Mouse (Mus musculus) WW6 (cell line): ENCODE measurements around the gene Lmna.

ENCODE experiments used
- DNase-seq: peaks from one replicate; pipeline ENCODE4 v3.0.0-alpha.2; 2013; ENCODE audit warnings: low read depth, low spot score

Lmna gene

DNA sequence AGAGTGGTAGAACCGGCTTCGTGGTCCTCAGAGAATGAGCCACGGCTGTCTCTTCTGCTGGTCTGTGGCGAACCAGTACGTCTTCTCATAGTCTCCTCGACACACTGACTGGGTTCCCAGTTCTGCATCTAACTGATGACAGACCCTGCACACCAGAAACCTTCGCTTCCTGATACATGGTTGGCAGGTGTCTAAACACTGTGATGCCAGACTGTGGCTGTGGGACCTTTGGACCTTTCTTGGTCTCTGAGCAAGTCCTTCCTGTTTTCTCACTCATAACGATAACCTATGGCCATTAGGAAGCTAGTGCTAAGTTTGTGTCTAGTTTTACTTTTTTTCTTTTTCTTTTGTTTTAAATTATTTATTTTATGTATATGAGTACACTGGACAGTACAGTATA, 61.3 kb downstream of the Lmna start:
- DNase-seq = no peak

DNA sequence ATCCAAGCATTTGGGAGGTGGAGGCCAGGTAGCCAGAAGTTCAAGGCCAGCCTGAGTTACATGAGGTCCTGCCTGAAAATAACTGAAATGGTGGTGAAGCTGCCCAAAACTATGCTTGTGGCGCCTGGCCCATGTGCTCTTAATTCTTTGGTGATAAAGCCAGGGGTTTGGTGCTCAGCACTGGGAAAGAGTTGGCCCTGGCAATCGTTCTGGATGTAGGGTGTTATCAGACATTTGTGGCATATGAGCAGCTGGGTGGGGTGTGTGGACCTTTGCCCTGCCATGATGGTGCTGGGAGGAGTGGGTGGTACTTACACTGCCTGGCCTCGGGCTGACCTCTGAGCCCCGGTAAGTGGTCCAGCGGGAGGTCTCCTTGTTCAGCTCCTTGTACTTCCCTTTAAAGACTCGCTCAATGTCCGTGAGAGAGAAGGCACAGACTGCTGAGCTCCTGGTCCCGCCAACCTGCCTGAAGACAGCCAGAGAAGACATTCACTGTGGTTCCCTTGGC, 62.0 kb downstream of the Lmna start:
- DNase-seq = no peak

DNA sequence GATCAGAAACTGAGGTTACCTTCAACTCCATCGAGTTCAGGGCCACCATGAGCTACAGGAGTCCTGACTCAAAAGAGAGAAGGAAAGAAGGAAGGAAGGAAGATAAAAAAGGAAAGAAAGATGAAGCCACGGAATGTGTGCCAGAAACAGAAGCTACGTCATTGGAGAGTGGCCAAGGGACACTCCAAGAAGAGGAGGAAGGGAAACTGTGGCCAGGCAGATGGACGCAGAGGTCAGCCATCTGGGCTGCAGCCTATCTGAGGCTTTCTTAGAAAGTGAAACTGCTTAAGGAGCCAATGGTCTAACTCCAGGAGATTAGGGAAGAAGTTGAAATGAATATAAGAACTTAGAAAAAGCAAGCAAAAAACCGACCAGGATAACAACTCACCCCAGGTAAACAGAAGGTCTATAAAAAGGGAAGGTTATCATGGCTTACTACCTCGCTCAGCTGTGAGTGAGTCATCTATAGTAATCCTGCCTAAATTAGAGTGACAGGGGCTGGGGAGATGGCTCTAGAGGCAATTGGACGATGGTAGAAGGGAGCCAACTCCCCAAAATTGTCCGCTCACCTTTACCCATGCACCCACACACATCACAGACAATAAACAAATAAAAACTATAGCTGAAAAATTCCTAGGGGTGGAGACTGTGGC, 63.2 kb downstream of the Lmna start:
- no peak for DNase-seq

DNA sequence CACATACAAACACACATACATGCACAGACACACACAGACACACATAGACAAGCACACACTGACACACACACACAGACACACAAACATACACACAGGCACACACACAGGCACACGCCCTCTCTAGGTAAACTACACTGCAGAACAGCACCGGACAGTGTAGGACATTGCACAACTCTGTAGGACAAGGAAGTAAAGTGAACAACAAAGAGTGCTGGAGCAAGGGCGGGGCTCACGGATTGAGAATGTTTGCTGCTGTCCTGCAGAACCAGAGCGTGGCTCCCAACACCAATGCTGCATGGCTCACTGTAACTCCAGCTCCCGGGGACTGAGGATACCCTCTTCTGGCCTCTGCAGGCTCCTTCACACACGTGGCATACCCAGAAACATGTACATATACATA, 66.9 kb downstream of the Lmna start:
- DNase-seq = no peak

DNA sequence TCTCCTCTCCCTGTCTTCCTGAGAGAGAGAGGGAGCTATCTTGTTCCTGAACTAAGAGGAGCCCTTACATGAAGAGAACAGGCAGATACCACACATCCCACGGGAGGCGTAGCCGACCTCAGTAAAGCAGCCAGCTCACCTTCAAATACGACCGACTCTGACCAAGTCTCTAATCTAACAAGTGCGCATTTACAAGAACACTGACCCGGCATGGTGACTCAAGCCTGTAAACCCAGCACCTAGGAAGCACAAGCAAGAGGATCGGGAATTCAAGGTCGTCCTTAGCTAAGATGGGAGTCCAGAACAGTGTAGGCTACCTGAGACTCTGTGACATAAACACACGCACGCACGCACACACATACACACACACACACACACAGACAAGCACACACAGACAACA, 67.3 kb downstream of the Lmna start:
- no peak for DNase-seq

DNA sequence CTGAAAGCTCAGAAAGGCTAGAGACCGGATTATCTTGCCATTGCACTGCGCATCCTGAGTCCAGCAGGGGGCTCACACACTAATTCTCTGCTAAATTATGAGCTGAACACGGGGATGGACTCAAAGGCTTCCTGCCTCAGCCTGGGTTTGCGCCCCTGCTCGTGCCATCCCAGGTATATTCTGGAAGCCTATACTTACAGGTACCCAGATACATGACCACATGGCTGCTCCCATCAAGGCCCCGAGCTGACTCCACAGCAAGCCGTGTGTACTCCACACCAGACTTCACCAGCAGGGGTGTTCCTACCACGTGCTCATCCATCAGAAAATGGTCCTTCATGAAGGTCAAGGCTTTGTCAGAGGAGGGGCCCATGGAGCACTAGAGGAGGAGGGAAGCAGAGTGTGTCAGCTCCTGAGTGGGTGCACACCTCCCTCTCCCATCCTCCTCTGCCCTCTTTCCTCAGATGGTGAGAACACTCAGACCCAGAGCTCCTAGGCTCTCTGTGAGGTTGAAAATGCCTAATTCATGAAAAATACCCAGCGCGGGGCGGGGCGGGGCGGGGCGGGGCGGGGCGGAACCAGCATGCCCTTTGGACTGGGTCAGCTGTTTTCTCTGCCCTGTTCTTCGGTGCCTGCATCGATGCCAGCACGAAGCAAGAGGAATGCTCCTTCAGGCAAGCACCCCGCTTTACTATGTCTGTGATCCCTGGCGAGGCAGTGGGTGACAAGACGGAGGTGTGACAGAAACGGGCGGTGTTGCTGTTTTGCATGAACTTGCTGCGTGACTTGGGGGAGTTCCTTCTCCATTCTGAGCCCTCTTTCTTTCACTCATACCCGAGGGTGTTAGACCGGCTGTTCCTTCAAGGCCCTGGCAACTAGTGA, 69.0 kb downstream of the Lmna start:
- DNase-seq = no peak

DNA sequence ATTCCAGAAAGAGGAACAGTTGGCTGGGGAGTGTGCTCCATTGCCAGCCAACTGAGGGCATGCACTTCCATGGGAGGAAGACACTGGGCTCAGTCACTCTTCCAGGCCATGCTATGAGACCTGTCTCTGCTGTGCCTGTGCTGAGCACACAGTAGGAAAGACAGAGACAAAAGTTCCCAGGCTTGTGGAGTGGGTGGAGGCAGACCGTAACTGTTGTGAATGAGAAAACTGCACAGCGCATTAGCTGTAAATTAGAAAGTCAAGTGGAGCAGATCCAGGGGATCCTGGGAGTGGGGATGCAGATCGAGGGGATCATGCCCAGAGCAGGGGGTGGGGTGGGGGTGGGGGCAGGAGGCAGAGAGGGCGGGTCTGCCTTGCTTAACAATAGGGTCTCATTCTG, 70.2 kb downstream of the Lmna start:
- no peak for DNase-seq

DNA sequence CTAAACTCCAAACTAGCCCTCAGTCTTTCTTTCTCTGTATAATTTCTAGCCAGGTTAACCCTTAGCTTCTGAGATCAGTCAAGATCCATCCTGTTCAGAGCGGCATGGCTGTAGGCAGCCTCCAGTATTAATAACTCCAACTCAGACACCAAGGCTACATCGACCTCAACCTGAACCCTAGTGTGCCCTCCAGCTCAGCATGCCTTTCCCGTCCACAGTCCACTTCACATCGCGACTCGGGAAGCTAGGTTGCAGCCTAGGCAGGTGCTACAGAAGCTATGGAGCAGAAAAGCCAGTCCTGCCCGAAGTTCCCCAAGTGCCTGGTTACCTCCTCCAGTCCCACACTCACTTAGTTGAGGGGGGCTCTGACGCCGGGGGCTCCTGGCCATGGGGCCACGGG, 72.3 kb downstream of the Lmna start:
- DNase-seq = no peak

DNA sequence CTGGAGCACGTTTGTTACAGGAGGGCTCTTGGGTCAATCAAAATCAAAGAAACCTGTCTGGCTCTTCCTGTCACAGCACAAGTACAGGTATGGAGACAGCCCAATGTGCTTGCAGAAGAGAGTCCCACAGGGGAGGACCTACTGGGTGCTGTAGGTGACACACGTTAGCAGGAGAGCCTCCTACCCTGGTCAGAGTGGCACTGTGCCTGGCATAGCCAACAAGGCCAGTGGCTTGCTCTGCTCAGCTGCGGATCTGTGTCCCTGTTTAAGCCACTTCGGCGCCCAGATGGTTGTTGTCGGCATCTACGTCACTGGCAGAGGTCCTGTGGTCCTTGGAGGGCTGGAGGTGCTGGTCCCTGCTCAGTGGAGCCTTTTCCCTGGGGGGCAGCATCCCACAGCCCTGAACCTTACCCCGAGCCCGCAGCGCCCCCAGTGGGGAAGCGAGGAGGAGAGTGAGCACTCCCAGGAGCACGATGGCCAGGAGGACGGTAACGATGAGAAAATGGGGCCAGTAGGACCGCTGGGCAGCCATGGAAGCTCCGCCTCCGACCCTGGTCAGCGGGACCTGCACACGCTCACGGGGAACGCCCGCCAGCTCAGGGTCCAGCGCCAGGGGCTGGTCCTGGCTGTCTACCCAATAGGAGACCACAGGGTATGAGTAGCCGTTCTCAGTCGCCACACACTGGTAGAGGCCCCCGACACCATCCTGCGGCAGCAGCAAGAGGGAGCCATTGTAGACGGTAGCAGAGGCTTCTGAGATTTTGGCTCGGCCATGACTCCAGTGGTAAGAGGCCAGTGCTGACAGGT, 73.2 kb downstream of the Lmna start:
- DNase-seq = no peak

DNA sequence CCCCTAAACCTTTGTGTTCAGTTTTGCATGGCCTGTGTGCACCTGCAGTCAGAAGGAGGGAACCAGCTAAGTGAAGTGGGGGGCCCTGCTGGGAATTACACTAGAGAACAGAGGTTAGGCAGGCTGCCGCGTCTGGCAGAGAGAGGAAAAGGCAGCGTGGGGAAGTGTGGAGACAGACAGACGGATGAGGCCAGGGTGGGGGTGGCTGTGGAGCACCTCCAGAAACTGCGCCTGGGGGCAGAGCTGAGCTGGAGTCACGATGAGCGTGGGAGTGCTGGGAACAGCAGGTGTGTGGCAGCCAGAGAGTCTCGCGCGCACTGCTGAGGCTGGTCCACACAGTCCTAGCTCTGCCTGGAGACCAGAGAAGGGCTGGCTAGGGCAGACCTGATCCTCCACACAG, 74.2 kb downstream of the Lmna start:
- no peak for DNase-seq
